Comparison of ENCODE assay signal across 22 mouse cellular contexts in the genomic region with DNA sequence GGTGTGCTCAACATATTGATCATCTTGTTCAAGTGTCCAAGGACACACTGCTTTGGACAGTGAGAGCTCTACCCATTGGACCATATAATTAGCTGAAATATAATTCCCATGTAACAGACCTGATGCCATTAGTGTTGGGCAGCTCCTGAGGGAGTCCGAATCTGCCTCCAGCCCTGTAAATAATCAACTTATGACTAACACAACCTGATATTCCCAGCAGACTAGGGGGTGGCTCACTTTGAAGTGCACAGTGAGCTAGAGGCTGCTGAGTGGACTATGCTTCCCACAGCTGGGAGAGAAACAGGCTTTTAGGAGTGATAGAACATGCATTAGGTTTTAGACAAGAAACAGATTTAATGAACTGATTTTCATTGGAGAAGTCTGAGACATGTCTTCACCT.
DNase-seq lines count a peak whose midpoint lies in the region; ATAC-seq and TF ChIP-seq lines count a peak whose summit lies in the region.
"Had no signal": no experiment of that assay in that cellular context is flagged by ENCODE, and none has a peak within 500 bp of the region (broad histone marks: within the 10 kb centered on the region; RNA-seq: fewer than 3 reads in every experiment).

No protein-coding gene starts in this region.

- 64% methylated on average over 1 of the region's 1 CpGs for WGBS in hindbrain, embryonic 13.5 days
- WGBS in hindbrain, embryonic 11.5 days = 66% methylated on average over 1 of the region's 1 CpGs
- WGBS in neural tube, embryonic 13.5 days = 64% methylated on average over 1 of the region's 1 CpGs
- WGBS in neural tube, embryonic 15.5 days = 69% methylated on average over 1 of the region's 1 CpGs
- 58% methylated on average over 1 of the region's 1 CpGs for WGBS in lung, postnatal 0 days

- no peaks in the 10 kb centered on the region for H3K36me3 ChIP-seq in hindbrain, embryonic 13.5 days
- H3K36me3 ChIP-seq in hindbrain, embryonic 11.5 days (ENCODE audit: control insufficient read depth, insufficient read depth, low read length) = no peaks in the 10 kb centered on the region
- H3K36me3 ChIP-seq in neural tube, embryonic 13.5 days = no peaks in the 10 kb centered on the region
- no peaks in the 10 kb centered on the region for H3K36me3 ChIP-seq in neural tube, embryonic 15.5 days
- H3K36me3 ChIP-seq in lung, postnatal 0 days (ENCODE audit: insufficient read depth, low read length) = no peaks in the 10 kb centered on the region
- H3K36me3 ChIP-seq: forebrain, embryonic 10.5 days; heart, embryonic 10.5 days; hindbrain, embryonic 12.5 days; limb, embryonic 13.5 days had no signal

- DNase-seq in hindbrain, embryonic 11.5 days (ENCODE audit: low spot score) = no peak
- DNase-seq in kidney, postnatal 14 days = peak; percentile 20
- no peak for DNase-seq in adipocyte (ENCODE audit: low spot score)
- DNase-seq in lung, postnatal 0 days (ENCODE audit: low spot score) = no peak
- DNase-seq: adrenal gland, adult 2 months; cerebellum, postnatal 10 days; embryo, embryonic 11 days; forebrain, postnatal 0 days; layer of hippocampus, postnatal 36 days; lung, embryonic 14.5 days; lung, postnatal 4 days had no signal

- H3K9ac ChIP-seq in hindbrain, embryonic 13.5 days = no peak overlapping the region
- H3K9ac ChIP-seq in hindbrain, embryonic 11.5 days (ENCODE audit: low read depth, low read length) = no peak overlapping the region
- H3K9ac ChIP-seq in neural tube, embryonic 13.5 days = no peak overlapping the region
- H3K9ac ChIP-seq in neural tube, embryonic 15.5 days (replicated peaks) = no peak overlapping the region
- H3K9ac ChIP-seq in lung, postnatal 0 days (replicated peaks; ENCODE audit: low read depth) = no peak overlapping the region
- H3K9ac ChIP-seq: forebrain, postnatal 0 days; hindbrain, embryonic 12.5 days; limb, embryonic 13.5 days; lung, embryonic 14.5 days had no signal

- H3K9me3 ChIP-seq in hindbrain, embryonic 13.5 days = no peaks in the 10 kb centered on the region
- no peaks in the 10 kb centered on the region for H3K9me3 ChIP-seq in hindbrain, embryonic 11.5 days (ENCODE audit: control insufficient read depth, low read length)
- no peaks in the 10 kb centered on the region for H3K9me3 ChIP-seq in neural tube, embryonic 13.5 days
- H3K9me3 ChIP-seq in neural tube, embryonic 15.5 days (replicated peaks) = no peaks in the 10 kb centered on the region
- H3K9me3 ChIP-seq in lung, postnatal 0 days (ENCODE audit: low read length) = no peaks in the 10 kb centered on the region
- H3K9me3 ChIP-seq: forebrain, embryonic 10.5 days; heart, embryonic 10.5 days; hindbrain, embryonic 12.5 days; limb, embryonic 13.5 days had no signal

- no peak overlapping the region for H3K4me2 ChIP-seq in hindbrain, embryonic 13.5 days
- no peak overlapping the region for H3K4me2 ChIP-seq in hindbrain, embryonic 11.5 days (replicated peaks; ENCODE audit: low read depth, low read length)
- H3K4me2 ChIP-seq in neural tube, embryonic 13.5 days = no peak overlapping the region
- no peak overlapping the region for H3K4me2 ChIP-seq in neural tube, embryonic 15.5 days
- H3K4me2 ChIP-seq in lung, postnatal 0 days (replicated peaks; ENCODE audit: low read depth, low read length) = no peak overlapping the region
- H3K4me2 ChIP-seq: hindbrain, embryonic 12.5 days; limb, embryonic 13.5 days; lung, embryonic 14.5 days had no signal

- peaks cover 14% of the 10 kb centered on the region for H3K4me1 ChIP-seq in hindbrain, embryonic 13.5 days (replicated peaks)
- no peaks in the 10 kb centered on the region for H3K4me1 ChIP-seq in hindbrain, embryonic 11.5 days (replicated peaks; ENCODE audit: control insufficient read depth, insufficient read depth, low read length)
- H3K4me1 ChIP-seq in neural tube, embryonic 13.5 days (replicated peaks) = peaks cover 17% of the 10 kb centered on the region
- peaks cover 6% of the 10 kb centered on the region for H3K4me1 ChIP-seq in neural tube, embryonic 15.5 days
- H3K4me1 ChIP-seq in lung, postnatal 0 days (ENCODE audit: insufficient read depth, low read depth, low read length) = no peaks in the 10 kb centered on the region
- H3K4me1 ChIP-seq: forebrain, embryonic 10.5 days; heart, embryonic 10.5 days had no signal

- TF ChIP-seq EP300 in lung, postnatal 0 days (IDR thresholded peaks at IDR 0.05) = no peak

- H3K27me3 ChIP-seq in hindbrain, embryonic 13.5 days = no peaks in the 10 kb centered on the region
- no peaks in the 10 kb centered on the region for H3K27me3 ChIP-seq in hindbrain, embryonic 11.5 days (ENCODE audit: control insufficient read depth, insufficient read depth, low read length)
- no peaks in the 10 kb centered on the region for H3K27me3 ChIP-seq in neural tube, embryonic 13.5 days
- H3K27me3 ChIP-seq in neural tube, embryonic 15.5 days (replicated peaks) = no peaks in the 10 kb centered on the region
- H3K27me3 ChIP-seq in lung, postnatal 0 days (replicated peaks; ENCODE audit: insufficient read depth, low read length) = no peaks in the 10 kb centered on the region
- H3K27me3 ChIP-seq: CH12.LX; hindbrain, embryonic 12.5 days; limb, embryonic 13.5 days had no signal

- peak overlapping the region; percentile 52 for H3K27ac ChIP-seq in hindbrain, embryonic 13.5 days
- H3K27ac ChIP-seq in hindbrain, embryonic 11.5 days (ENCODE audit: low read depth, low read length) = no peak overlapping the region
- peak overlapping the region; percentile 65; the same call in 1 of the 2 replicates for H3K27ac ChIP-seq in neural tube, embryonic 13.5 days (replicated peaks)
- H3K27ac ChIP-seq in neural tube, embryonic 15.5 days (replicated peaks) = no peak overlapping the region
- H3K27ac ChIP-seq in lung, postnatal 0 days (ENCODE audit: low read length) = no peak overlapping the region
- H3K27ac ChIP-seq: forebrain, embryonic 10.5 days; heart, embryonic 10.5 days; layer of hippocampus, adult 2 months; limb, embryonic 13.5 days; stomach, postnatal 0 days had no signal

- no peak for ATAC-seq in hindbrain, embryonic 13.5 days (ENCODE audit: low FRiP score)
- ATAC-seq in hindbrain, embryonic 11.5 days (ENCODE audit: low FRiP score) = no peak
- no peak for ATAC-seq in neural tube, embryonic 13.5 days (ENCODE audit: low read depth)
- ATAC-seq in neural tube, embryonic 15.5 days (ENCODE audit: low FRiP score) = no peak
- ATAC-seq in lung, postnatal 0 days = no peak
- ATAC-seq: forebrain, postnatal 0 days; midbrain, embryonic 16.5 days had no signal

- H3K4me3 ChIP-seq in hindbrain, embryonic 13.5 days = no peak overlapping the region
- no peak overlapping the region for H3K4me3 ChIP-seq in hindbrain, embryonic 11.5 days (ENCODE audit: low read depth, low read length)
- H3K4me3 ChIP-seq in neural tube, embryonic 13.5 days = no peak overlapping the region
- no peak overlapping the region for H3K4me3 ChIP-seq in neural tube, embryonic 15.5 days (replicated peaks)
- H3K4me3 ChIP-seq in lung, postnatal 0 days (ENCODE audit: low read depth, low read length) = no peak overlapping the region
- H3K4me3 ChIP-seq: forebrain, embryonic 10.5 days; heart, embryonic 10.5 days; hindbrain, embryonic 12.5 days; layer of hippocampus, adult 2 months; limb, embryonic 13.5 days had no signal

- no peak for TF ChIP-seq CTCF in lung, postnatal 0 days (IDR thresholded peaks at IDR 0.05)

Comparison
In these comparisons a context has a peak if more than half of its experiments do, and no peak if none do; other contexts are left out.
1. H3K27ac ChIP-seq: peak in hindbrain, embryonic 13.5 days (single experiment) and neural tube, embryonic 13.5 days (single experiment); none in hindbrain, embryonic 11.5 days (single experiment), neural tube, embryonic 15.5 days (single experiment) and lung, postnatal 0 days (single experiment).